Mouse (Mus musculus): Measurements from ENCODE around the gene Rpl27. TPM values are rescaled to one million over a fixed set of nuclear protein-coding genes. Genes with fewer than 3 reads are reported as not detected.

Gene Rpl27
- polyA plus RNA-seq, 1 experiment from 2014 or later = 439 TPM

DNA sequence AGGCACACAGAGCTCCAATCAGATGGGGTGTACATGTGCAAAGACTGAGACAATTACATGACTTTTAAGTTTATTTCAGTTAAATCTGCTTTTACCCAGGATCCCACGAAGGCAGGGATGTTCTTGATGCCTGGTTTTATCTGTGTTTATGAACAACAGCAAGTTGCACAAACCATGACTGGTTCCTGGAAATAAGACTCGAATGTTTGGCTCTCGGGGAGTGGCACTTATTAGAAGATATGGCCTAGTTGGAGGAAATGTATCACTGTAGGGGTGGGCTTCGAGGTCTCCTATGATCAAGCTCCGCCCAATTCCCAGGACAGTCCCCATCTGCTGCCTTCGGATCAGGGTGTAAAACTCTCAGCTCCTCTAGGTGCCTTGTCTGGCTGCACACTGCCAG lies 44.0 kb downstream of the Rpl27 start:
- no peak overlapping the region for H3K4me2 ChIP-seq (ENCODE audit: low read length)
- H3K27ac ChIP-seq (ENCODE audit: low read depth) = no peak overlapping the region
- DNase-seq (ENCODE audit: low spot score) (no peak), ATAC-seq (replicated peaks; ENCODE audit: low FRiP score, low TSS enrichment, low read depth) (no peak)
- peaks cover 31% of the 10 kb centered on the region for H3K36me3 ChIP-seq (ENCODE audit: control insufficient read depth, insufficient read depth, low read length)
- H3K27me3 ChIP-seq (replicated peaks; ENCODE audit: control insufficient read depth, insufficient read depth, low read length) = no peaks in the 10 kb centered on the region
- H3K4me3 ChIP-seq (ENCODE audit: low read depth, low read length) = no peak overlapping the region
- no peak overlapping the region for H3K9ac ChIP-seq (ENCODE audit: low read length)
- no peaks in the 10 kb centered on the region for H3K9me3 ChIP-seq (ENCODE audit: control insufficient read depth, low read length)
- 54% methylated on average over 6 of the region's 6 CpGs for WGBS
- H3K4me1 ChIP-seq (replicated peaks; ENCODE audit: control insufficient read depth, insufficient read depth, low read length) = 0 out of 2 replicates have a peak, but pooled peaks cover under 1% of the 10 kb centered on the region

Small RNAs within 50 kb of the gene (microRNA-seq; reads per million reads assigned to microRNA genes)
- 0.59 reads per million for gene Mir6929

Other genes starting within 250 kb of the Rpl27 start
- 20.2 and 21.8 TPM in 2 replicates for gene Ezh1, start 215.8 kb upstream of the Rpl27 start, polyA plus RNA-seq (2014; fragmentation: Nextera tagmentation; extraction: Ambion mirVana)
- 113 and 122 TPM in 2 replicates for gene Ramp2, start 196.3 kb upstream of the Rpl27 start, polyA plus RNA-seq (2014; fragmentation: Nextera tagmentation; extraction: Ambion mirVana)
- gene Vps25, start 188.6 kb upstream of the Rpl27 start, polyA plus RNA-seq (2014; fragmentation: Nextera tagmentation; extraction: Ambion mirVana) = 143 and 150 TPM in 2 replicates
- 12.6 and 14.4 TPM in 2 replicates for gene Wnk4, start 181.7 kb upstream of the Rpl27 start, polyA plus RNA-seq (2014; fragmentation: Nextera tagmentation; extraction: Ambion mirVana)
- gene Cntd1, start 163.3 kb upstream of the Rpl27 start, polyA plus RNA-seq (2014; fragmentation: Nextera tagmentation; extraction: Ambion mirVana) = 1.1 TPM in 2 replicates
- gene Coa3, start 163.2 kb upstream of the Rpl27 start, polyA plus RNA-seq (2014; fragmentation: Nextera tagmentation; extraction: Ambion mirVana) = 260 and 265 TPM in 2 replicates
- 141 and 155 TPM in 2 replicates for gene Becn1, start 140.0 kb upstream of the Rpl27 start, polyA plus RNA-seq (2014; fragmentation: Nextera tagmentation; extraction: Ambion mirVana)
- 112 and 118 TPM in 2 replicates for gene Psme3, start 126.1 kb upstream of the Rpl27 start, polyA plus RNA-seq (2014; fragmentation: Nextera tagmentation; extraction: Ambion mirVana)
- 1.4 and 1.8 TPM in 2 replicates for gene Aoc2, start 117.2 kb upstream of the Rpl27 start, polyA plus RNA-seq (2014; fragmentation: Nextera tagmentation; extraction: Ambion mirVana)
- 1.9 and 2.3 TPM in 2 replicates for gene Aoc3, start 111.7 kb upstream of the Rpl27 start, polyA plus RNA-seq (2014; fragmentation: Nextera tagmentation; extraction: Ambion mirVana)
- gene G6pc, start 74.7 kb upstream of the Rpl27 start, polyA plus RNA-seq (2014; fragmentation: Nextera tagmentation; extraction: Ambion mirVana) = not detected in 2 replicates
- gene Aarsd1, start 24.7 kb upstream of the Rpl27 start, polyA plus RNA-seq (2014; fragmentation: Nextera tagmentation; extraction: Ambion mirVana) = 78.9 and 80.2 TPM in 2 replicates
- gene Gm27029, start 17.5 kb upstream of the Rpl27 start, polyA plus RNA-seq (2014; fragmentation: Nextera tagmentation; extraction: Ambion mirVana) = 8.6 and 9.6 TPM in 2 replicates
- 13.5 and 14.5 TPM in 2 replicates for gene Rundc1, start 17.2 kb upstream of the Rpl27 start, polyA plus RNA-seq (2014; fragmentation: Nextera tagmentation; extraction: Ambion mirVana)
- 16.3 and 17.9 TPM in 2 replicates for gene Ptges3l, start 17.0 kb upstream of the Rpl27 start, polyA plus RNA-seq (2014; fragmentation: Nextera tagmentation; extraction: Ambion mirVana)
- 16.9 and 18.3 TPM in 2 replicates for gene Ifi35, start 6.1 kb downstream of the Rpl27 start, polyA plus RNA-seq (2014; fragmentation: Nextera tagmentation; extraction: Ambion mirVana)
- 15.9 and 16.7 TPM in 2 replicates for gene Rnd2, start 22.7 kb downstream of the Rpl27 start, polyA plus RNA-seq (2014; fragmentation: Nextera tagmentation; extraction: Ambion mirVana)
- gene Vat1, start 23.9 kb downstream of the Rpl27 start, polyA plus RNA-seq (2014; fragmentation: Nextera tagmentation; extraction: Ambion mirVana) = 50.7 and 60.0 TPM in 2 replicates
- gene Brca1, start 109.7 kb downstream of the Rpl27 start, polyA plus RNA-seq (2014; fragmentation: Nextera tagmentation; extraction: Ambion mirVana) = 13.3 and 17.1 TPM in 2 replicates
- 50.9 and 60.9 TPM in 2 replicates for gene Nbr1, start 109.9 kb downstream of the Rpl27 start, polyA plus RNA-seq (2014; fragmentation: Nextera tagmentation; extraction: Ambion mirVana)
- gene Tmem106a, start 139.9 kb downstream of the Rpl27 start, polyA plus RNA-seq (2014; fragmentation: Nextera tagmentation; extraction: Ambion mirVana) = 7.6 and 8.9 TPM in 2 replicates
- not detected in 2 replicates for gene Gm11634, start 157.0 kb downstream of the Rpl27 start, polyA plus RNA-seq (2014; fragmentation: Nextera tagmentation; extraction: Ambion mirVana)
- 30.8 and 44.8 TPM in 2 replicates for gene Rdm1, start 184.9 kb downstream of the Rpl27 start, polyA plus RNA-seq (2014; fragmentation: Nextera tagmentation; extraction: Ambion mirVana)
- 7.8 and 8.3 TPM in 2 replicates for gene Arl4d, start 223.2 kb downstream of the Rpl27 start, polyA plus RNA-seq (2014; fragmentation: Nextera tagmentation; extraction: Ambion mirVana)

Measured in intestine, embryonic 14.5 days (tissue).